Mouse (Mus musculus) layer of hippocampus, postnatal 10 days (tissue): Measurements from ENCODE around the gene Pygl. TPM values are rescaled to one million over a fixed set of nuclear protein-coding genes. Genes with fewer than 3 reads are reported as not detected.
"Not testable (repeated sequence)": the region's sequence is repeated elsewhere in the genome, so short reads cannot be mapped to it uniquely, and the experiment has no call there.

ENCODE experiments used
- DNase-seq, 2 experiments: peaks; one replicate each; pipeline ENCODE4 v3.0.0; 2021; ENCODE audit warnings: low spot score in 2 of 2
- total RNA-seq, 2 experiments: library from RNA; stranded (reverse); gene quantifications; 2 replicates each; pipeline ENCODE4 v1.2.3; 2021

Pygl gene
- total RNA-seq, 2 experiments from 2014 or later, result 4.2 to 5.3 TPM

- no peak for DNase-seq
These were observed 73.8 kb downstream of the Pygl start for GRCm38 (mm10) chr12:70157292-70158066.

GRCm38 (mm10) chr12:70156222-70156621, 75.1 kb downstream of the Pygl start:
- no peak for DNase-seq

- no peak for DNase-seq
These were observed 77.4 kb downstream of the Pygl start, which contains the start of gene Abhd12b for GRCm38 (mm10) chr12:70153842-70154241. TSS of gene Abhd12b (plus strand) at chr12:70154142.

GRCm38 (mm10) chr12:70148631-70149265, 82.5 kb downstream of the Pygl start:
- DNase-seq, result no peak

- DNase-seq, result no peak
These were observed 83.2 kb downstream of the Pygl start for GRCm38 (mm10) chr12:70147986-70148630.

GRCm38 (mm10) chr12:70145586-70145985, 85.7 kb downstream of the Pygl start:
- DNase-seq, result no peak

- peak; percentile 67 to 72 for DNase-seq
These were observed 86.4 kb downstream of the Pygl start for GRCm38 (mm10) chr12:70144637-70145448.

- DNase-seq, result not testable (repeated sequence)
These were observed 87.1 kb downstream of the Pygl start for GRCm38 (mm10) chr12:70144106-70144587.

GRCm38 (mm10) chr12:70140993-70141576, 90.2 kb downstream of the Pygl start:
- DNase-seq, result no peak

Other genes starting within 250 kb of the Pygl start
- gene Sav1, start 244.5 kb downstream of the Pygl start, total RNA-seq, result 10 to 100 TPM; 18.7 to 19.3 TPM
- gene Nin, start 117.8 kb downstream of the Pygl start, total RNA-seq, result 10 to 100 TPM; 59.8 to 85.9 TPM
- under 1 TPM; 0.34 to 0.40 TPM for gene Abhd12b, start 77.3 kb downstream of the Pygl start, total RNA-seq
- 100 to 1,000 TPM; 299 to 300 TPM for gene Trim9, start 116.1 kb upstream of the Pygl start, total RNA-seq
- gene Tmx1, start 221.6 kb upstream of the Pygl start, total RNA-seq, result 10 to 100 TPM; 39.7 to 42.4 TPM